Mouse (Mus musculus): ENCODE measurements around the gene Nap1l4. TPM values are rescaled to one million over a fixed set of nuclear protein-coding genes. Genes with fewer than 3 reads are reported as not detected.
A peak's percentile ranks its signal among the peaks of the same experiment; 100 is the strongest.
"Not testable (repeated sequence)": the region's sequence is repeated elsewhere in the genome, so short reads cannot be mapped to it uniquely, and the experiment has no call there.

Nap1l4 gene
- 100 to 1,000 TPM; 192 to 197 TPM for total RNA-seq (2021)

GRCm38 (mm10) chr7:143548976-143549457 lies at the start of gene Nap1l4:
Nap1l4 (minus strand) TSS chr7:143549106.
- intact Hi-C loops (cut with DNase I) = no loop called here

GRCm38 (mm10) chr7:143594865-143595264 lies 46.0 kb upstream of the Nap1l4 start:
- DNase-seq = no peak
- intact Hi-C loops (cut with DNase I) = no loop called here

More at GRCm38 (mm10) chr7:143548976-143549457, at the start of gene Nap1l4:
- peak; percentile 100 for DNase-seq

- DNase-seq = no peak
- intact Hi-C loops (cut with DNase I) = no loop called here
These were observed 43.3 kb upstream of the Nap1l4 start for GRCm38 (mm10) chr7:143592255-143592654.

GRCm38 (mm10) chr7:143588006-143588405 lies 39.1 kb upstream of the Nap1l4 start:
- intact Hi-C loops (cut with DNase I) = no loop called here
- peak; percentile 46 to 53 for DNase-seq

GRCm38 (mm10) chr7:143587586-143587985 lies 38.7 kb upstream of the Nap1l4 start:
- peak in 1 of 2 experiments; percentile 10 for DNase-seq
- intact Hi-C loops (cut with DNase I) = no loop called here

- intact Hi-C loops (cut with DNase I) = loop anchor here (1.0 to 5.0 kb wide), 3 partner anchors 112 to 178 kb away; no protein-coding TSS in a partner anchor
- DNase-seq = peak; percentile 54 to 82
These were observed 35.0 kb upstream of the Nap1l4 start for GRCm38 (mm10) chr7:143583956-143584355.

GRCm38 (mm10) chr7:143583025-143583424 lies 34.1 kb upstream of the Nap1l4 start:
- intact Hi-C loops (cut with DNase I) = loop anchor here (5.0 kb wide), 1 partner anchor 179 kb away; no protein-coding TSS in a partner anchor
- DNase-seq = no peak

GRCm38 (mm10) chr7:143575751-143576150 lies 26.8 kb upstream of the Nap1l4 start:
- no peak for DNase-seq
- intact Hi-C loops (cut with DNase I) = no loop called here

GRCm38 (mm10) chr7:143565648-143566039 lies 16.7 kb upstream of the Nap1l4 start:
- no peak for DNase-seq
- intact Hi-C loops (cut with DNase I) = no loop called here

DNA sequence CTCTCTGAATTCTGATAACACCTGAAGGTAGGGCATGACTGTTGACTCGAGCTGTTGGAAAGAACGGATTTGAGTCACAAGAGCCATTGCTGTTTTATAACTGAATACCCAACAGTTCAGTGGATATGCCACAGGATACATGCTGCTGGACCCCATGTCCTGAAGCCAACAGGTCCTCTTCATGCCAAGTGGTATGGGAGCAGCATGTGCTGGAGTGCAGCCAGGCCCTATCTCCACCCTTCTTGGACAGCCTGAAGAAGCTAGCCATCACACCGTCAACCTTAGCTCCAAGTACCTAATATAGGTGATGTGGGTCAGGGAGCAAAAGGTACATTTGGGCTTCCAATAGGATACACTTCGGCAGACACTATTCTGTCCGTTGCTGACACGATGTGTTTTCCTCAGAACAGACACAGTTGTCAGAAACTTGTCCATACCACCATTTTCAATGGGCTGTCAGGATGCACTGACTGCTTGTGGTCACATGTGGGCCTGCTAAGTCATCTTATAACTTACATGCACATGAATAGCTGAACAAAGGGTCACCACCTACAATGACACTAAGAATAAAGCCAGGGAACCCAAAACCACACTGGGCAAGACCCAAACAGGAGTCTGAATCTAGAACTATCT lies 16.2 kb upstream of the Nap1l4 start:
- intact Hi-C loops (cut with DNase I) = no loop called here

GRCm38 (mm10) chr7:143563787-143564186 lies 14.9 kb upstream of the Nap1l4 start:
- DNase-seq = no peak
- intact Hi-C loops (cut with DNase I) = no loop called here

More for the DNA sequence above, 16.2 kb upstream of the Nap1l4 start:
- no peak for DNase-seq

DNA sequence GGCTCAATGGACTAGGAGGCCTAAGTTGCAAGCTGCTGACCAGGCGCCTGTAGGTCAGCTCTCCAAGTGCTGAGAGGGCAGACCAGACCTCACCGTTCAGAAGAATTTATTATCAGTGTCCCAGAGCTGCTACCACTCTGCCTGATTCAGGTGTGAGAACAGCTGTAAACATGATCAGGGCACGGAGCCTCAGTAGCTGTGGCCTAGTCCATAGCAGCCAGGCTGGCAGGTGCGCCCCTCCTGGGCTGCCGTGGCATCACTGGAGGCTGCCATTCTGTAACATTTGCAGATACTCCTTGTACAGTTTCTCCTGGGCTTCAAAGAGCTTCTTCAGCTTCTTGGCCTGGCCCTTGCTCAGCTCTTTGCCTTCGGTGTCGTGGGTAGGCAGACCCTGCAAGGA lies 8.7 kb upstream of the Nap1l4 start:
- intact Hi-C loops (cut with DNase I) = no loop called here
- no peak for DNase-seq

GRCm38 (mm10) chr7:143556964-143557610 lies 8.2 kb upstream of the Nap1l4 start:
- peak; percentile 58 to 60 for DNase-seq
- intact Hi-C loops (cut with DNase I) = no loop called here

- DNase-seq = no peak
- intact Hi-C loops (cut with DNase I) = no loop called here
These were observed 798 bp upstream of the Nap1l4 start for GRCm38 (mm10) chr7:143549588-143550220.

- no peak for DNase-seq
- intact Hi-C loops (cut with DNase I) = no loop called here
These were observed 510 bp downstream of the Nap1l4 start for GRCm38 (mm10) chr7:143548231-143548961.

- intact Hi-C loops (cut with DNase I) = no loop called here
- no peak for DNase-seq
These were observed 2.4 kb downstream of the Nap1l4 start for GRCm38 (mm10) chr7:143546554-143546953.

DNA sequence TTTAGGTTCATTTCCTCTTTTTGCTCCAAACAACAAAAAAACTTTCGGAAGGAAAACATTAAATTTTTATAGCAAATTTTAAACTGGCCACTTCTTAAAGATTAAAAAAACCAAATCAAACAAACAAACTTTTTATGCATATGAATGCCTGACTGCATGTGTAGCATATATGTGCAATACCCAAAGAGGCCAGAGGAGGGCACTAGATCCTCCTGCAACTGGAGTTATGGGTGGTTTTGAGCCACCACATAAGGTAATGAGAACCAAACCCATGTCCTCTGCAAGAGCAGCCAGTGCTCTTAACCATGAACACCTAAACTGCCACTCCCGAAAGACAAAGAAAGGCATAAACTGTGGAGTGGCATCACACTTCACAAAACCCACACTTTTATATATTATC lies 4.5 kb downstream of the Nap1l4 start:
- DNase-seq = peak in 1 of 2 experiments; percentile 47
- intact Hi-C loops (cut with DNase I) = no loop called here

GRCm38 (mm10) chr7:143538671-143539070 lies 10.2 kb downstream of the Nap1l4 start:
- intact Hi-C loops (cut with DNase I) = no loop called here
- no peak for DNase-seq

- DNase-seq; intact Hi-C loops (cut with DNase I): not testable (repeated sequence)
These were observed 10.7 kb downstream of the Nap1l4 start for GRCm38 (mm10) chr7:143538229-143538628.

DNA sequence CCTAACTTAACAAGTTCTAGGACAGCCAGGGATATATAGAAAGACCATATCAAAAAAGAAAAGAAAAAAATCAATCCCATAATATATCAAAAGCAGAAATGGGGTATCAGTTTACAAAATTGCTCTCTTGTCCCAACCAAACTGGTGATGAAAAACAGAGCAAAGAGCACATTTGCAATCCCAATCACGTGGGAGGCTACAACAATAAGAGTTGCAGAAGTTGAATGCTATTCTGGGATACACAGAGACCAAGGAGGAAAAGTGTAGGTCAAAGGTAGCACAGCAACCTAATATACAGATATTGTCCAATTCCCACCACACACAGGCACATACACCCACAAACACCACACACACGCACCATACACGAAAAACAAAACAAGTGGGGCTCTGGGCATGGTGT lies 12.7 kb downstream of the Nap1l4 start:
- intact Hi-C loops (cut with DNase I) = no loop called here

GRCm38 (mm10) chr7:143533284-143533683 lies 15.6 kb downstream of the Nap1l4 start:
- intact Hi-C loops (cut with DNase I) = no loop called here
- DNase-seq = no peak

More for the DNA sequence above, 12.7 kb downstream of the Nap1l4 start:
- DNase-seq = no peak

Measured in heart, postnatal 10 days (tissue).